Mouse (Mus musculus) liver, embryonic 14.5 days (tissue): ENCODE results near the gene Agr2.

Source experiments
- CTCF ChIP-seq: IDR thresholded peaks from 2 replicates; pipeline ENCODE4 v1.5.1; 2016; ENCODE audit warnings: antibody characterized with exemption, low read depth, control low read depth
- EP300 ChIP-seq: IDR thresholded peaks from 2 replicates; pipeline ENCODE4 v1.6.1; 2016; ENCODE audit warnings: antibody characterized with exemption, low read depth

DNA sequence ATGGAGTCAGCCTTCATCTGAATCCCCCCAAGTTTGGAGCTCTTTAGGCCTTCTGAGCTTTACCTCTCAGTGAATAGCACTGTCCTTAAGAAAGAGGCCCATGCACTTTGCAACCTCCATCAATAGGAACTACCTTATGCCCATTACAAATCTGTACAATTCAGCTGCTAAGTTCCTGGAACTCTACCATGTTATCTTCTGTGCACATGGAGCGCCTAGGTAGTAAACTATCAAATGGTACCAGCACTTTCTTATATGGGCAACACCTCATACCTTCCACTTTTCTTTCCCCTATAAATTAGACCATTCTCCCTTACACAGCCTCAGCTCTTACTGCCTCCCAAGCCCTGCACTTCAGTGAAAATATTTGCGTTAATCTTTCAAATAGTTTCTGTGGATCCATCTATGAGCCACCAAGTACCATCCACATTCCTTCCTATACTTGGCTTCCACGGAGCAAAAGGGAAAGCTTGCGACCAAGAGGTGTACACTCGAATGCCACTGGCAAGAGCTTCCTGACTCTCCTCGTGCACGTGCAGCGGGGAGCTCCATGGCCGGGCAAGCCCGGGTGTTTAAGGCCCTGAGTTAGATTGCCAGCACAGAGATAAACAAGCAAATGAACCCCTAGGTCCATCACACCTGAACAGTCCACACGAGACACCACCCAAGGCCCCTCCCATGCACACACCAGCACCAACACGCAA is 38.1 kb downstream of the Agr2 start:
- no peak for TF ChIP-seq CTCF
- no peak for TF ChIP-seq EP300
